Mouse (Mus musculus): Measurements from ENCODE around the gene Llcfc1.

Llcfc1 gene

DNA sequence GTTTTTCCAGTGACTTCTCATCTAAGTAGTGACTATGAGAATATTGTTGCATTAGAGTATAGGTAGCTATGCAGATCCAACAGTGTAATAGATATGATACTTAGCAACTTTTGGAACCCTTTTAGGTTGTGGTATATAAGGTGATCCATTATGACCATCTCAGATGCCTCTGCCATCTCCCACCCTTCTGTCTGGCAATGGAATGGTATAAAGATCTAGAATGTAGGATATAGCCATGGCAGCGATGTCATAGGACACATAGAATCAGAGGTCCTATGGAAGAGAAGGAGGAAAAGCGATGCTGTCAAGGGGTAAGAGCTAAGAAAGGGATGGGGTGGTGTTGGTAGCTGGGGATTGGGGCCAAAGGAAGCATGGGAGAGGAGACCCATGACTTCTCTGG, at the start of gene Llcfc1:
Gene Llcfc1, plus strand, starts transcription at position 301 of the 400 bp plus-strand sequence.
- no peak for DNase-seq (ENCODE audit: low spot score)

DNA sequence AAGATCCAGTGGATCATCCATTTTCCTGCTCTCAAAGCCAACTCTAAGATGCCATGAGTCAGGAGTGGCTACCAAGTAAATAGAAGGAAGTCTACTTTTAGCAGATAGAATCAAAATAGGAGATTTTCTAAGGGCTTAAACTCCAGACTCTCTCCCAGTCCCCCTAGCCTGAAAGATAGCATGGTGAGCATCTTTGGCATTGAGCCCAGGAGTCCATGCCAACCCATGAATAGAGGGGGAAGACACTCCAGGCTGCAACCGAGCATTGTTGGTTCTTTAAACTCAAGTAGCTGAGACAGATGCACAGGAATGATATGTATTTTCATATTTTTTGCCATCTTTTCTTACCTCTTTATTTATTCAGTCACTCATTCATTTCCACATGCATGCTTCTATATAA, 49.0 kb upstream of the Llcfc1 start:
- no peak for DNase-seq (ENCODE audit: low spot score)

DNA sequence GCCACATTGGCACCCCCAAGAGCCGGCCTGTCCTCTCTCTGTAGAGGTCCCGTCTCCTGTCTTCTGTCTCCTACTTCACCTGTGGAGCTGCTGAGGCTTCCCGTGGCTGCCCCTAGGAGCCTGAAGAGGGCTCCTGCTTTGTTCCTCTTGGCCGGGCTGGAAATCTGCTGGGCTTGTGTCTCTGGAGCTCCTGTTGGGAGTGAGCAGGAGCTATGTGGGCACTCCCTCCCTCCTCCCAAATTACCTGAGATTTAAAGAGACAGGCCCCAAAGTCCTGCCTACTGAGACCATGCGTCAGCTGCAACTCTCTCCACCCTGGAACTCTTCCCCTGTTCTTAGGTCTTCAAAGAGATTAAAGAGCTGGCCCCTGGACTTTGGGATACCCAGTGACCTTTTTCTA, 48.1 kb upstream of the Llcfc1 start, which contains the start of gene Trpv6:
Gene Trpv6, minus strand, starts transcription at position 228 of the 400 bp plus-strand sequence.
- DNase-seq (ENCODE audit: low spot score) = no peak

DNA sequence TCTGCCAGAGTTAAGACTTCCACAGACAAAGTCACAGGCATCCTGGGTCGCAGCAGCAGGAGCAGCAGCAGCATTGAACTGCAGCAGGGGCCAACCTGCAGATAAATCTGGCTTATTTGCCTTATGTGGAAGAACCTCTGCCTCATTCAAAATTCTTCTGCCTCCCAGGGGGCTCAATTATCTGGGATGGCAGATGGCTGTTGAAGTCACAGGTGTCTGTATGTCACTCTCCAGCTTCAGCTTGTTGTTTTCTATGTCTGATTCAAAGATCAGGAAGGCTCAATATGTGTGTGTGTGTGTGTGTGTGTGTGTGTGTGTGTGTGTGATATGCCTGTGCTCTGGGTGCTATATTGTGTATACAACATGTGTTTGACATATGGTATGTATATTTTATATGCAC, 46.8 kb upstream of the Llcfc1 start:
- no peak for DNase-seq (ENCODE audit: low spot score)

DNA sequence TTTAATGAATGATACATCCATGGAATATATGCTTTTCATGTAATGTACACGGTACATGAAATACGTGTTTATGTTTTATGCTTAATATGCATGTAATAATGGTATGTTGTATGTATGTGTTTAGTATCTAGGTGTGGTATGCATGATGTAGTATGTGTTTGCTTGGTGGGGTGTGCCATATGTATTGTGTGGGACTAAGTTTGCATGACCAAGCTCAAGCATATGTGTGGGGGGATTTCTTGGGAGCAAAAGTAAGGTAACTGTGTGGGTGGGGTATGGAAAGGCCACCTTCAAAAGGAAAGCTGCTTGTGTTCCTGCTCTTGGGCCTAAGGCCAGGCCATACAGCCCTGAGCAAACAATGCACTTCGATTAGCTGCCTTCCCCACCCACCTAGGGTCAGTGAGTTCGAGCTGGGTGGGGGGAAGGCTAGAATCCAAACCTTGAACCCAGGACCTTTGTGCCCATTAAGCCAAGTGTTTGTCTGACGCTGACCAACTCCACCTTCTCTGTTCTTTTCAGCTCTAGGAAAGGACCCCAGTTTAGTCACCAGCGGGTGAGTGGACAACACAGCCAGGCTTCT, 46.2 kb upstream of the Llcfc1 start:
- no peak for DNase-seq (ENCODE audit: low spot score)

DNA sequence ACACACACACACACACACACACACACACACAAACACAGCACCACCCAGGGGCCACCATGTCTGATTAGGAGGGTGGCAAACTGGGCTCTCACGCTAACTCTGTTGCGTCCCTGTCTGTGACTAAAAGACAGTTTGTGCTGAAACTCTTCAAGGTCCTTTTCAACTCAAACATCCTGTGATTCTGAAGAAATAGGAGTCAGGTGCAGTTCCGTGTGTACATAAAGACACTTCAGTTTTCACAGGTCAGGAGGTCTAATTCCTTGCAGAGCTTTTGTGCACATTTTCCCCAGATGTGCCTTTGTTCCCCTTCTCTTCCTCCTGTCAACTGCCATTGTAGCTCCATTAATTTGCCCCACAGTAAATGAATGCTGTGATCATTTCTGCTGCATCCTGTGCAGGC, 43.8 kb upstream of the Llcfc1 start:
- DNase-seq (ENCODE audit: low spot score) = no peak

DNA sequence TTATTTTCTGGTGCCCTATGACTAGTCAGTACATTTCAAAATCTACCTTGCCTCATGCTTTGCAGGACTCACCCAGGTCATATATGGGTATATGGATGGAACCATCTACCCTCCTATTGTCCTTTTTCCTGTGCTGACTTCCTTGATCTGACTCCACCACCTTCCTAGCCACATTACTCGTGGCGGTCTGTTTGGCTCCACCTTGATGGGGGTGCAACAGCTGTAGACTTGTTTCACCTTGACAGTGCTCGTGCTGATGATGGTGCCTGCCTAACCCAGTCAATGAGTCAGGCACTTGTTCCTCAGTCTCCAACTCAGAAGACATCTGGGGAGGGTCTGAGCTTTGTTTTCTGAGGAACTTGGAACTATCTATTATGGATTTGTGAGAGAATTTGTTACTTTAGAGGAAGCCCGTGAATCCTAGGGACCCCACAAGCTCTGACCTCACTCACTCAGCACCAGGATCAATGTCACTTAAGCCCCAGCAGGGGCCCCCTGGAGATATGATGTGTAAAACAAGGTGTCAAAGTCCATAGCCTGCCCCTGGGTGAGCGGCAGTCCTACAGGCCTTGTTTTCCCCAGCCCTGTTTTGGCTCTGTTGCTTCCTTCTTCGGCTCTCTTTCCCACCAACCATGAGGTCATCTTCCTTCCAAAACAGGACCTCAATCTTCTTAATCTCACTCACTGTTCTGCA, 42.9 kb upstream of the Llcfc1 start:
- no peak for DNase-seq (ENCODE audit: low spot score)

DNA sequence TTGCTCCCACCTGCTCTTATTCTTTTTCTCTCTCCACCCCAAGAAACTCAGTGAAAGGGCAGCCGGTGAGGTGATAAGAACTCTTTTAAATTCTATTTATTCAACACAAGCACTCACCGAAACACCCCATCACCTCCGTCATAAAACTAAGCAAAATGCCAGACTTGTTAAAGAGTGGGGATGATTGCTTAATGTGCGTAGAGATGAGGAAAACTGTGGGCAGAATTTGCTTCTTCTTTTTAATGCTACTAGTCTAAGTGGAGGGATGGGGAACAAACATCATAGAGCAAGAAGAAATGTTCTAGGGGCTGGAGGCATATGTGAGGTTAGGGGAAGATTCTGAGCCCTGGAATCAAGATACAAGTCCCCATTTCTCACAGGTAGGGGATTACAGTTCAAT, 41.5 kb upstream of the Llcfc1 start:
- no peak for DNase-seq (ENCODE audit: low spot score)

DNA sequence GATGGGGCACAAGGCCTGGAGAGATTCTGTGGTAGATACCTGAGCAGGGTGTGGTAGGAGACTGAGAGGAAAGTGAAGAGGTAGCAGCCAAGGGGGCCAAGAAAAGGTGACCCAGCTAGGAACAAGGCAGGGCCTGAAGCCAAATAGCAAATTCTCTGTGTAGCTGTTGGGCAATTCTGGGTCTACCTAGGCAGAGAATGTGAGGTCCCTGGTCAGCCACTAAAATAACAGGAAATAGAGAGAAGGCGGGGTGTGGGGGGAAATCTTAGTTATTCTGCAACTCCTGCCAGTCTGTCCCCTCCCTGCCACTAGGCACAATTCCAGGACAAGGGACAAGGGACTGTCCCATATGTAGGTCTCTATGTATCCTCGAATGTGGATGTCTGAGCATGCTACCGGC, 41.0 kb upstream of the Llcfc1 start:
- DNase-seq (ENCODE audit: low spot score) = no peak

DNA sequence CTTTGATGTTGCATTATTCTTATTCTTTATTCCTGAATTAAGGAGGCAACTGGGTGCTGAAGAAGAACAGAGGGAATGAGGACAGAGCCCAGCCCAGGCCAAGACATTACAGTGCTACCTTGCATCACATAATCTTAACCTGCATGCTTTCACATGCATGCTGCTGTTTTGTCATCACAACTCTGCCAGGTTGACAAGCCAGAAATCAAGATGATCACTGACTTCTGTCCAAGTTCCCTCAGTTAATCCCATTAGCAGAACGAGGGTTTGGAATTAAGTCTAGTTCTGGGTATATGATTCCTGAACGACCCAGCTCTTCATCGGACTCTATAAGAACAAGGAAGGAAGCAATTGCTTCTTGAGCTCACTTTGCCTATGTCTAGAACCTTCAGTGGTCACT, 38.0 kb upstream of the Llcfc1 start:
- no peak for DNase-seq (ENCODE audit: low spot score)

DNA sequence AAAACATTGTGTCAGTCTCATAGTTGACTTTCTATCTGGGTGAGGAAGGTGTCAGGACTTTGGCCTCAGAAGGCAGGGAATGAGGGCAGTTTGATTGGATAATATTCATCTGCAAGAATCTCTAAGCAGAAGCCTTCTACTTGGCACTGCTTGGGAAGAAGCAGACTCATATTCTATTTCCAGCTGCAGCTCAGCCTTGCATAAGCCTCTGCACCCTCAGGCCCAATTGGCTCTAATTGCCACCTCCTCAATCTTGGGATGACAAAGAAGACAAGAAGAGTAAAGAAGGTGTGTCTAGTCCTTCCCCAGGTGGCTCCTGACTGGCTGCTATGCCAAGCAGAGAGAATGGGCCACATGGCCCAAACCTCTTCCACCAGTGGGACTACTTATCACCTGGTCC, 37.6 kb upstream of the Llcfc1 start:
- DNase-seq (ENCODE audit: low spot score) = no peak

DNA sequence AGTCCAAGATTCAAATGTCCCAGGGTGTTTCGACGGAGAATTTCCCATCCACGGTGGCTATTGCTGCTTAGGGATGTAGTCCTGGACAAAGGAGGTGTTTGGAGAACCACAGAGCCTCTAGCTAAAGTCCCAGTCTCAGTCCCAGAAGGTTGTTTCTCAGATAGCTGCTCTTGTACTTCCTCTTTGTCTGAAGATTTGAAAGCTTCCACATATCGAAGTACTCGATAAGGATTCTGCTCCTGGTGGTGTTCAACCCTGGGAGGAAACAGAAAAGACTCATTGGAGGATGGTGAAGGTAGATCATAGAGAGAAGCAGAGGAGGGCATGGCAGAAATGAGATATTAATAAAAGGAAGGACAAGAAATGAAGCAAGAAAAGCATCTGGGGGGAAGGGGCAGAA, 31.1 kb upstream of the Llcfc1 start:
- DNase-seq (ENCODE audit: low spot score) = no peak

DNA sequence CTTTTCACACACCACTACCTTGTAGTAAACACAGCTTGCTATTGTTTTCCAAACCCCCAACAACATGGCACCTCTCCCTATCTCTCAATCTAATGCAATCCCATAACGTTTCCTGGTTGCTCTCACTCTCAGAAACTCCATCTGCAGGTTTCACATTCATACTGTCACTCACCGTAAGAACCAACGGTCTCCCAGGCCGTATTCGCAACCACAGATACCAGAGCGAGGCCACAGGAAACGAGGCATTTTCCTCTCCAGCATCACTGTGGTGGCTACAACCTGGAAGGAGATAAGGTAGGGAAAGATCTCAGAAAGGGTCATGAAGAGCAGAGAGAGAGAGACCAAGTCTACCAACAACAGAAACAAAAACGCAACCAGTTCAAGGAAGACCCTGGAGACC, 29.6 kb upstream of the Llcfc1 start:
- no peak for DNase-seq (ENCODE audit: low spot score)

DNA sequence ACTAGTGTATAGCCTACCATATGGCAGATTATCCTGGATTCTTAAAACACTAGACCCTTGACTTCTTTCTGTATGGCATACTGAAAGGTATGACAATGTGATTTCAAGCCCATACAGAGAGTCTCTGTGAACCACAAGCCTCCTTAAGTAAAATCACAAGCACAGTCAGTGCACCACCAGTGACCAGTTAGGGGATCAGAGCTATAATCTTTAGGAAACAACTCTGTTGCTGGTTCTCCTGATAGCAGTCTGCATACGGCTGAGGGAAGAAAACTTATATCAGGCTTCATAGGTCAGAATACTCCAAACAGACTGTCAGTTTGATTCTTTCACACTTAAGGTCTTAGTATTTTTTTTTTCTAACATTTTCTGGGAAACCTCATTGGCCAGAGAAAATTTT, 25.7 kb upstream of the Llcfc1 start:
- no peak for DNase-seq (ENCODE audit: low spot score)

DNA sequence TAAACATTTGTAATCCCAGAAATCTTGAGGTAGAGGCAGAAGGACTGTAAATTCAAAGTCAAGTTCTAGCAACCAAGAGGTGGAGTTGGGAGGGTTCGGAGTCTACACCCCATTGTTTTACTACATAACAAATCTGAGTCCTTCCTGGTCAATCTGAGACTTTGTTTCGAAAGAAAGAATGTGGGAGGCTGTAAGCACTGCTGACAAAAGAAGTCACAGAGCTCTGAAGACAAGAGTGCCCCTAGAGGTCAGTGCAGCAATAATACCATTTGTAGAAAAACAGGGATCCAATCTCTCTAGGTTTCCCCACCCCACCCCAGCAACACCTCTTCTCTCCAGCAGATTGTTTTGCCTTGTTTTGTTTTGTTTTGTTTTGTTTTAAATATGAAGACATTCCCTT, 21.9 kb upstream of the Llcfc1 start:
- DNase-seq (ENCODE audit: low spot score) = no peak

DNA sequence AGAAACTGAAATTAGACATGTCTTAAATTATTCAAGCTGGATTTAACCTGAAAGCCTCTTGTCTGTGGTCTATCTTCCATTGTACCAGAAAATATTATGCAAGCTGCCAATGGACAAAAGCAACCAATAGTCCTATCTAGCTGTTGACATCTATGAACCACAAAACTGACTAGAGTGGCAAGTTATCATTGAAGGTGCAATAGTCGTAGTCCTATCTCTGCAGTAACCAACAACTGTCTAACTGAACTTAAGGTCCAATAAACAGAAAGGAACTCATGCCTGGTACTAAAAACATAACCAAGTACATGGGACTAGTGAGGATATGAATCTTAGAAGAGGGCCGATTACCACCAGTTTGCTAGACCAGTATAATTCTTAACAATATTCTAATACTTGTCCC, 7.7 kb upstream of the Llcfc1 start:
- DNase-seq (ENCODE audit: low spot score) = no peak

DNA sequence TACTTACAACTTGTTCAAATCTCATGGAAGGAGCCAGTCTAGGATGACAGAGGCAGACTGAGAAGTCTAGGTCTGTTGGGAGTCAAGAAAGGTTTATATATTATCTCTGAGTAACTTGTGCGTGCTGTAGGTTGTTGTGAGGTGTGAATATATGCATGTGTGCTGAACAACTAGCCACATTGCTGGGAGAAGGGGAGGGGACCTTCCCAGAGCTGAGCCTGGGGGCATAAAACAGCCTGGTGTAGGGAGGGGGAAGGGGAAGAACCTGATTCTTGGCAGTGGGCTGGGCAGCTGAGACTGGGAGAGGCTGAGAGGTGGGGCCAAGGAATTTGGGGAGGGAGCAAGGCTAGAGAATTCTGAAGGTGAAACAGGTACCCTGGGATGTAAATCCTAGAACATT, 3.6 kb upstream of the Llcfc1 start, which contains the start of gene Trpv5:
Gene Trpv5, minus strand, starts transcription at position 101 of the 400 bp plus-strand sequence.
- no peak for DNase-seq (ENCODE audit: low spot score)

DNA sequence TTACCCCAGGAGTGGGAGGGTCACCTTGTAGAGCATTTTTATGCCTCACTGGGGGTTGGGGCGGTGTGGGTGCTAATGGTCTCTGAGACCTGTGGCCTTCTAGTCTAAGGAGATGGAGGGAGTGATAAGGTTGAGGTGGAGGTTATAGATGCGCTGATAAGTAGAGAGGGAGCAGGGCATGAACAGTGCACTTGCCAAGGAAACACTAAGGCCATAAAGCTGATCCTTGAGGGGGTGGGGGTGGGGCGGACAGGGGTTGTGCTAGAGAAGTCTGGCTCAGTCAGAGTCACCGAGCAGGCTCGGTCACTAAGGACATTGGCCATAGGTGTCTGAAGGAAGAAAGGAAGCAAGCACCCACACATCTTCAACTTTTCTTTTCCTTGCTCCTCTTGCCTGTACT, 2.6 kb upstream of the Llcfc1 start:
- DNase-seq (ENCODE audit: low spot score) = no peak

DNA sequence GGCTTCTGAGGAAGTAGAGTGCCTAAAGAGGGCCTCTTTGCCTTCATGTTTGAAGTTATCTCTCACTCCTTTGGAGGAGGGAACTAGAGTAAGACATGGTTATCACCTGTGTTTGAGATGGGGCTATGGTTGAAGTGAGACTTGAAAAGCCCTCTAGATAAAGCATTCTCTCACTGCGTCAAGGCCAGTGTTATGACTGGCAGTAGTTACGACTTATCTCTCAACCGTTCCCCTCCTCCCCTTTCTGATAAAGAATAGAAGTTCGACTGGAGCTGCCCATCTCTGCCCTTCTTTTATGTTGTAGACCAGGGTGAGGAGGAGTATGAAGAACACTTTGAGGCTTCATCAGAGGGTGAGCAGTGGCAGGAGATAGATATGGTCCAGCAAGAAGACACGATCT, 680 bp downstream of the Llcfc1 start:
- no peak for DNase-seq (ENCODE audit: low spot score)

DNA sequence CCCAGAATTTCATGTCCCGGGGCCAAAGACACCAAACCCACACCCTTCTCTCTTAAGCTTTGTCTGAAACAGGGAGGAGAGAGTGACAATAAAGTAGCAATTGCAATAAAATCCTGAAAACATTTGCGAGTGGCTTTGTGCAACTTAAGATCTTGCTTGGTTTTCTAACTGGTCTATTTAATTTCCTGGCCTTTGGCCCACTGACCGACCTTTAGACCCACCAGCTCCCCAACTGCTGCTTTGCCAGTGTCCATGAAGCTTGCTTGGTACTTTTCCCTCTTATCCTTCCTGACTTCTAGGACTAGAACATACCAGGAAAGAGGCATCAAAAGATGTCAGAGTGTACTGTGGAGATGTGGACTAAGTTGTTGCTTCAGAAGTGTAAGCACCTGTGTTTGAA, 1.4 kb downstream of the Llcfc1 start:
- no peak for DNase-seq (ENCODE audit: low spot score)

DNA sequence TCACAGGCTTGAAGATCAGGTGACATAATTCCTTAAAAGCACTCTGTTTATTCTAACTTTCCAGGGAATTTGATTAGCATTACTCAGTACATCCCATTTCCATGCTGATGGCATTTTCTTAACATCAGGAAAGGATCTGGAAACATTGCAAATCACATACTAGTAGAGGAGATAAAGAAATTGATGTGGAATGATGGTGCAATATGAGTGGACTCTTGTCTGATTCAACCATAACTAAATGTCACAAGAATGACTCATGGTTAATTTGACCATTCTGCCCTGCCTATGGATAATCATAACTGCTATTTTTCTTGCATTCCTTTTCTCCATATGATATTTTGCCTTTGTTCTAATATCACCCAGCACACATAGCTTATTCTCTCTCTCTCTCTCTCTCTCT, 8.0 kb downstream of the Llcfc1 start:
- no peak for DNase-seq (ENCODE audit: low spot score)

DNA sequence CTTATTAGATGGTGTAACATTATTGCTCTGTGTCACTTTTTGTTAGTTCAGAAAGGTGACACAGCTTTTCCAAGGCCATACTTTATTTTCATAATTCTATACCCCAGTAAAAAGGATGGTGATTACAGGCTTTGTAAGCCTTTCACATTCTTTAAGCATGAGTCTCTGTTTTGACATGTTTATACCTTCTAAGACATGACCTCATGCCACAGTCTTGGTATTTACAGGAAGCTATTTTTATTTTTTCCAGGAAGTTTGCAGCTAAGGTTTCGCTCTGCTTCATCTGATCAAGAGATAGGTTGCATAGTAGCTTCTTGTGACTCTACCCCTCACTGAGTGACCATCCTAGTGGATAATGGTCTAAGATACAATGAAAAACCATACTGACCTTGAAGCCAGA, 10.2 kb downstream of the Llcfc1 start:
- DNase-seq (ENCODE audit: low spot score) = no peak

DNA sequence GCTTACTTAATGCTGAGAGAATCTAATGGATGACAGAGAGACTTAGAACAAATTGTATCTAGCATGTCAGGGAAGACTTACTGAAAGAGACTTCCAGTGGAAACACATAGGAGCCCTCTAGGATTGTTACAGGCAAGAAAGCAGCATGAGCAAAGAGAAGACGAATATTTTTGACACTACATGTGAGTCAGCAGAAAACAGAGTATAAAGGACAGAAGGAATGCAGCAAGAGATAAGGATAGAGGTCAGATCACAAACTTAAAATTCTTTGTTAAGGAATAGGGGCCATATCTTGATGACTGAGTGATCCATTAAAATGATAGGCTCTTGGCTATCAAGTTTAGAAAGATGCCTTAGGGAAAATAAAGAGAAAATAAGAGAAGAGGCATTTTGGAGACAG, 17.0 kb downstream of the Llcfc1 start:
- no peak for DNase-seq (ENCODE audit: low spot score)

DNA sequence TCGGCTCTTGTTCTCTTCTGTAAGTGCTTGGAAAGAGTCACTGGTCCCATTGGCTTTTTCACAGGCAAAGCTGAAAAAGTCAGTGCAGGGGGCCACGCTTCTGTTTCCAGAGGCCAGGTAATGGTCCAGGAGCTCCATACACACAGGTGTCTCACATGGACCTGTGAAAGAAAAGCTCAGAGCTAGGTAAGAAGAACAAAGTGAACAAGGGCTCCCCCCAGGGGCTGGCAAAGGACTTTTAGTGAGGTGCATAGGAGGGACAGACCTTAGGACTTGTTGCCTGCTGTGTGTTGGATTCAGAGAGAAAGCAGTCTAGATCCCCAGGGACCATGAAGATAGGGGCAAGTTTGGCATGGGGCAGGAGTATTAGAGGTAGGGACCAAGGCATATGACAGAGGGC, 18.7 kb downstream of the Llcfc1 start:
- no peak for DNase-seq (ENCODE audit: low spot score)

Measured in layer of hippocampus, adult 9-10 months (tissue).